Mouse (Mus musculus) limb, embryonic 13.5 days (tissue): ENCODE data around the gene Tst. TPM values are rescaled to one million over a fixed set of nuclear protein-coding genes. Genes with fewer than 3 reads are reported as not detected.

Experiments
- ATAC-seq: fragments of 200-750 bp; cut with Nextera tagmentation; 2 replicates; pipeline ENCODE4 v1.8.0; 2017; ENCODE audit warnings: low read depth, moderate number of reproducible peaks, moderate TSS enrichment; ENCODE audit not compliant: low FRiP score
- H3K27ac ChIP-seq: fragments of 300-500 bp; sonication (generic); 2 replicates; pipeline ENCODE4 v1.5.1; 2015; ENCODE audit warnings: inconsistent platforms, mild to moderate bottlenecking, moderate library complexity
- H3K27me3 ChIP-seq: fragments of 300-500 bp; sonication (generic); 2 replicates; pipeline ENCODE4 v1.6.1; 2015; ENCODE audit warnings: mild to moderate bottlenecking, inconsistent platforms
- H3K36me3 ChIP-seq: fragments of 300-500 bp; sonication (generic); 2 replicates; pipeline ENCODE4 v1.6.1; 2015; ENCODE audit warnings: inconsistent platforms, mild to moderate bottlenecking, moderate library complexity
- H3K4me1 ChIP-seq: fragments of 300-500 bp; sonication (generic); 2 replicates; pipeline ENCODE4 v1.6.1; 2015; ENCODE audit warnings: inconsistent platforms
- H3K4me2 ChIP-seq: fragments of 300-500 bp; sonication (generic); replicated peaks from 2 replicates; pipeline ENCODE4 v1.6.1; 2015; ENCODE audit warnings: inconsistent platforms, mild to moderate bottlenecking, moderate library complexity
- H3K4me3 ChIP-seq: fragments of 300-500 bp; sonication (generic); 2 replicates; pipeline ENCODE4 v1.5.1; 2015; ENCODE audit warnings: moderate library complexity, mild to moderate bottlenecking, inconsistent platforms
- H3K9ac ChIP-seq: fragments of 300-500 bp; sonication (generic); 2 replicates; pipeline ENCODE4 v1.6.1; 2015; ENCODE audit warnings: mild to moderate bottlenecking, inconsistent platforms
- H3K9me3 ChIP-seq: fragments of 300-500 bp; sonication (generic); 2 replicates; pipeline ENCODE4 v1.6.1; 2016; ENCODE audit warnings: inconsistent platforms
- WGBS: fragments of 180-500 bp; shearing (Covaris S2); methylation state at CpG from one replicate; pipeline ENCODE4 v1.1.7; 2015; 5-methylcytosine and 5-hydroxymethylcytosine counted together
- polyA plus RNA-seq: library from polyadenylated mRNA; unstranded; fragments of >200 nt; fragmentation: Nextera tagmentation; extraction: Ambion mirVana; gene quantifications from 2 replicates; pipeline ENCODE4 v1.2.1, GENCODE M21; 2015

Tst gene
- polyA plus RNA-seq, 1 experiment from 2014 or later: 7.3 TPM

DNA sequence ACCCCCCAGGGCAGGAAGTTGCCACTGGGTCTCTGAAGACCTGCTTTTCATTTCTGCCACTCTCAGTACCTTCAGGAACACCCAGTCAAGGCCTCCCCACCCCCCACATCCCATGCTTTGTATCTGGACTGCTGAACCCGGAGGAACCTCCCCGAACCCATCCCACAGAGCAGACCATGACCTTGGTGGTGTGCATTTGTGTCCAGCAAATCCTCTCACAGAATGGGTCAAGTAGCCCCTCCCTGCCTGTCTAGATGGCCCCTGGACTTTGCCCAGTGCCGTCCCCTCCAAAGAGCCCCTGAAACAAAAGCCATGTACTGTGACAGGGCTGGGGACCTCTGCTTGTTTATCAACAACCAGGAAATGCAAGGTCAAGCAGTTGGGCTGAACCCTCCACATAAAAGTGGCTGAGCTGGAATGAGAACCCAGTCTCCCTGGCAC, 2.4 kb downstream of the Tst start:
- no peak for ATAC-seq
- WGBS: 48% methylated on average over 3 of the region's 3 CpGs
- Histone ChIP-seq H3K27ac (no peak overlapping the region), H3K4me3 (no peak overlapping the region), H3K9me3 (no peaks in the 10 kb centered on the region), H3K36me3 (no peaks in the 10 kb centered on the region), H3K4me1 (peaks cover 40% of the 10 kb centered on the region), H3K27me3 (peaks cover 6% of the 10 kb centered on the region), H3K4me2 (no peak overlapping the region), H3K9ac (no peak overlapping the region)

DNA sequence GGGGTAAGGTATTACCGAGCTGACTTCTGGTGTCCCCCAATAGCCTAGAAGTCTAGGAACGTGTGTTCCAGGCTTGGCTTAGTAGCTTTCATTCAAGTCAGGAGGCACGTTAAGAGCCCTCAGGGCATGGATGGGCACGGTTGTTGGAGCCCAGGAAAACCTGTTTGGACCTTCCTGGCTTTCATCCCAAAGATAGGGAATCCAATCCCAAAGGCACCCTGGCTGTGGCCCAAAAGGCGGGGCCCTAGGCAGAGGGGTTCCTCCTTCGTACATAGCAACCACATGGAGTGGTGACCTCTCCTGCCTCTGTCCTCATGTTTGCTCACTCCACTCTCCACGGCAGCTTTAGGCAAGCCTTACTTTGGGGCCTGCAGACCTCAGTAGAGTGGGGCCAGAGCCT, 3.3 kb downstream of the Tst start:
- H3K9me3 ChIP-seq: no peaks in the 10 kb centered on the region
- no peak overlapping the region for H3K27ac ChIP-seq
- no peak overlapping the region for H3K4me3 ChIP-seq
- no peaks in the 10 kb centered on the region for H3K27me3 ChIP-seq
- no peak for ATAC-seq
- H3K9ac ChIP-seq: no peak overlapping the region
- H3K4me2 ChIP-seq: no peak overlapping the region
- 80% methylated on average over 7 of the region's 7 CpGs for WGBS
- no peaks in the 10 kb centered on the region for H3K36me3 ChIP-seq
- H3K4me1 ChIP-seq: peaks cover 37% of the 10 kb centered on the region

DNA sequence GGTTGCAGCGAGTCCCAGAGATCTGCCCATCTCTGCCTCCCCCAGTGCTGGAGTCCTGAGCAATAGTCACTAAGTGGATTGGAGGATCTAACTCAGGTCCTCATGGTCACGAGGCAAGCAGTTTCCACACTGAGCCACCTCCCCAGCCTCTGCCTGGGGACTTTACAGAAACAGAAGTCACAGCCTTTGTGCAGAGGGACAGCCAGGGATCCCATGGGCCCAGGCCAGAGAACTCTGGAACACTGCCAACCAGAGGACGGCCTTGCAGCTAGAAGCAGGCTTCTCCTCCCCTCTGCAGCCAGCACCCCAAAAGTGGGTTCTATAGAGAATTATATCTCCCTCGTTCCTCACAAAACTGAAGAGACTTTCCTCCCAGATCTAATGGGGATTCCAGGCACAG, 3.8 kb downstream of the Tst start:
- peaks cover 32% of the 10 kb centered on the region for H3K4me1 ChIP-seq
- WGBS: 56% methylated on average over 4 of the region's 4 CpGs
- no peak overlapping the region for H3K4me3 ChIP-seq
- H3K27ac ChIP-seq: 0 out of 2 replicates have a peak overlapping the region, but pooled peaks have one; percentile 48
- H3K36me3 ChIP-seq: no peaks in the 10 kb centered on the region
- no peaks in the 10 kb centered on the region for H3K27me3 ChIP-seq
- H3K9ac ChIP-seq: no peak overlapping the region
- no peak for ATAC-seq
- H3K9me3 ChIP-seq: no peaks in the 10 kb centered on the region
- no peak overlapping the region for H3K4me2 ChIP-seq

DNA sequence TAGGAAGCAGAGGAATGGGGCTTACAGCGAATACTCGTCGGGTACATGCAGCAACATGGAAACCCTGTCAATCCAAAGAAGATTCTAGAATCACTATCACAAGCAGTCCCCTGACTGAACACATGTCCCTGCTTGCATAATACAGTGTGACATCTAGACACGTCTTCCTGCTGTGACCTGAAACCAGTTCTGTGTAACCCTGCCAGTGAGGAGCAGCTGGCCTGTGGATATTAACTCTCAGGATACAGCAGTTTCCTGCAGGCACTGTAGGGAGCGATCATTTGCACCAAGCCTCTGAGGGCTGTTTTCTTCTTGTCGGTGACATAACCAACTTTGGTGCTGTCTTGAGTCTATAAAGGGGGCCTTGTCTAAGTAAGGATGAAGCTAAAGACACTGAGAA, 4.4 kb downstream of the Tst start:
- H3K4me3 ChIP-seq: no peak overlapping the region
- H3K9ac ChIP-seq: no peak overlapping the region
- H3K27ac ChIP-seq: no peak overlapping the region
- H3K4me1 ChIP-seq: peaks cover 30% of the 10 kb centered on the region
- no peaks in the 10 kb centered on the region for H3K36me3 ChIP-seq
- no peak overlapping the region for H3K4me2 ChIP-seq
- H3K27me3 ChIP-seq: no peaks in the 10 kb centered on the region
- ATAC-seq: no peak
- WGBS: 72% methylated on average over 6 of the region's 6 CpGs
- H3K9me3 ChIP-seq: no peaks in the 10 kb centered on the region

DNA sequence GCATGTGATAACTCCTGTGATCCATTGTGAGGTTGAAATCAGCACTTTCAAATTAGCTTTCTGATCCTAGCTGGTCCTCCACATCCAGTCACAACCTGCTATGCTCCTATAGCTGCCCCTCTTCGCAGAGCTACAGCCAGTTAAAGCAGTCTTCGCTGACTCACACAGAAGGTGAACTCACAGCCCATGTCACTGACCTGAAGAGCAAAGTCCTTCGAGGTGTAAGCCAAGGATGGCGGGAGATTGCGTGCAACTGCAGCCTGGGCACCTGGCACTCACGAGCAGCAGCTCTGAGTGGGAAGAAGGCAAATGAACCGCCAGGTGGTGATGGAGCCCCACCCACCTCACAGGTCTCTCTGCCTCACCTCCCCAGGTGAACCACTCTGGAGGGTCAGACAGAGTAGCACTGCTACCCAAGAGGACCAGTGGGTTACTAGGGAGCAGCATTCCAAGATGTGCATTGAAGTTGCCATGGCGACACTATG, 10.2 kb downstream of the Tst start, which contains the start of gene Tex33:
TSS of gene Tex33 (minus strand) at position 435 of the 485 bp plus-strand sequence.
- Histone ChIP-seq H3K4me3 (no peak within 1 kb of the TSS), H3K4me2 (no peak within 1 kb of the TSS), H3K27ac (no peak within 1 kb of the TSS), H3K9me3 (no peaks in the 10 kb centered on the region), H3K9ac (no peak within 1 kb of the TSS), H3K36me3 (no peaks in the 10 kb centered on the region), H3K27me3 (no peaks in the 10 kb centered on the region), H3K4me1 (no peaks in the 10 kb centered on the region)
- WGBS: 81% methylated on average over 8 of the region's 8 CpGs
- ATAC-seq: no peak

DNA sequence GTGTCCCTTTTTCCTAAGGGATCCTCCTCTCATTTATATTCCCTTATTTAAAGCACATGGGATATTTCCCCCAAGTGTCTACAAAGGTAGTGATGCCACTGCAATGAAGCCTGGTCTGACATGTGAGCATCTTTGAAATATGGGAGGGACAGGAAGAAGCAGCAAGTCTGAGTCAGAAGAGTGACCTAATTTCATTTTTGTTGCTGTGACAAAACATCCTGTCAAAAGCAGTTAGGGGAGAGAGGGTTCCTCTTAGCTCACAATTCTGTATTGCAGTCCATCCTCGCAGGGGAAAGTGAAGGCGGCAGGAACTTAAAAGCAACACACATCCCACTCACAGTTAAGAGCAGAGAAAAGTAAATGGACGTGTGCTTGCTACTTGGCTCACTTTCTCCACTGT, 14.9 kb downstream of the Tst start:
- Histone ChIP-seq H3K4me2 (no peak overlapping the region), H3K9ac (no peak overlapping the region), H3K4me1 (no peaks in the 10 kb centered on the region), H3K9me3 (no peaks in the 10 kb centered on the region), H3K27ac (no peak overlapping the region), H3K36me3 (no peaks in the 10 kb centered on the region), H3K27me3 (no peaks in the 10 kb centered on the region), H3K4me3 (no peak overlapping the region)
- 90% methylated on average over 3 of the region's 3 CpGs for WGBS
- ATAC-seq: no peak

DNA sequence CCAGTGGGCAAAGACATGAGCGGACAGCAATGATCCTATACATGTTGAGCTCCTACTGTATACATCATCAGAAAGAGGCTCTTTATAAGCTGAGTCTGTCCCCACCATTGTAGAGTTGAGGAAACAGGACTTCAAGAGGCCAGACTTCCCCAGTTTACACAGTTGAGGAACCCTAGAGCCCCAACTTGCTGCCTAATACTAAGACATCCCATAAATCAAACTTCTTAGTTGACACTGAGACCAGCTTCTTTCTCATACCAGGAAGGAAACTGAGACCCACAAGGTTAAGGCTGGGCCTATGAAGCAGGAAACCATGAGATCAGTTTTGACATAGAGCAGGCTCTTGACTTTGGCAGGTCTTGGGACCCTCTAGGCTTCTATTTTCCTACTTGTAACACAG, 20.1 kb downstream of the Tst start:
- ATAC-seq: no peak
- H3K4me2 ChIP-seq: no peak overlapping the region

DNA sequence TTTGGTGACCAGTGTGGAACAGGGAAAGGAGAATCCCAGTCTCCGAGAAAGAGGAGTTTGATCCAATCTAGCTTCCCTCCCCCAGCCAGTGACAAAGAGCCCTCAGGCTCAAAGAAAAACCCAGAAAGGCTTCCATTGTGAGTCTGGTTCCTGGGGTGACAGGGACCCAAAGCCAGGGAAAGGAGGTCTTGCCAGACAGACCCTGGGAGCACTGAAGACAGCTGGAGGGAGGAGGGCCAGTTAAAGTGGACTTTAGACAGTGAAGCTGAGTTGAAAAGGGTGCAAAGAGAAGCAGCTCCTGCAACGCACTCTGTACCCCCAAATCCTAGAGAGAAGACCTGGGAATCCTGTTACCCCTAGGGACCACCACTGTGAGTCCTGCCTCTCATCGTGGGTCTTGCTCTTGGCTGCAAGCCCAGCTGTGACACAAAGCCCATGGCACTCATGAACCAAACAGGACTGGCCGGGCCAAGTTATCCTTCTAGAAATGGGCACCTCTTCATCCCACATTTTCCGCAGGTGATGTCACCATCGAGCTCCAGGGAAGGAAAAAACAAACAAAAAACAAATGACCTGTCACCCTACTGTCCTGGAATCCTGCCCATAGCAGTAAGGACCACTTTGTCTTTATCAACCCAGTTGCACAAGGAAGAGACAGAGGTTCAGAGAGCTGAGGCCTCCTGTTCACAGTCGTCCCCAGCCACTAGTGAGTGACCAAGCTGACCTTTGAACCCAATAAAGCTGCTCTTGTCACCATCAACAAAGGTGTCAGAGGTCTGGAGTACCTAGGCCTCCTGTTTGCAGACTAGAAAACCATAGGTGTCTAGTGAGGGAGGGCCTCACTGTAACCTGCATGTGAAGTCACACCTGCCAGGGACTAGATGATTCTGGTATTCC, 21.2 kb downstream of the Tst start:
- no peaks in the 10 kb centered on the region for H3K27me3 ChIP-seq
- no peaks in the 10 kb centered on the region for H3K36me3 ChIP-seq
- H3K4me2 ChIP-seq: no peak overlapping the region
- no peak overlapping the region for H3K27ac ChIP-seq
- 0 out of 2 replicates have a peak, but pooled peaks cover 1% of the 10 kb centered on the region for H3K9me3 ChIP-seq
- no peaks in the 10 kb centered on the region for H3K4me1 ChIP-seq
- H3K4me3 ChIP-seq: no peak overlapping the region
- ATAC-seq: no peak
- WGBS: 71% methylated on average over 7 of the region's 7 CpGs
- H3K9ac ChIP-seq: no peak overlapping the region

More for the DNA sequence above, 20.1 kb downstream of the Tst start:
- WGBS: 92% methylated on average over 1 of the region's 1 CpGs
- H3K36me3 ChIP-seq: no peaks in the 10 kb centered on the region
- no peaks in the 10 kb centered on the region for H3K9me3 ChIP-seq
- no peaks in the 10 kb centered on the region for H3K4me1 ChIP-seq
- H3K4me3 ChIP-seq: no peak overlapping the region
- H3K9ac ChIP-seq: no peak overlapping the region
- no peak overlapping the region for H3K27ac ChIP-seq
- no peaks in the 10 kb centered on the region for H3K27me3 ChIP-seq

- ATAC-seq: no peak
- Histone ChIP-seq H3K4me1 (no peaks in the 10 kb centered on the region), H3K27ac (no peak overlapping the region; the same call in 1 of the 2 replicates), H3K27me3 (no peaks in the 10 kb centered on the region), H3K4me2 (no peak overlapping the region), H3K9me3 (0 out of 2 replicates have a peak, but pooled peaks cover 6% of the 10 kb centered on the region), H3K9ac (no peak overlapping the region), H3K36me3 (no peaks in the 10 kb centered on the region), H3K4me3 (no peak overlapping the region)
- WGBS: 80% methylated on average over 11 of the region's 11 CpGs
Measured at GRCm38 (mm10) chr15:78383450-78384219, 22.1 kb downstream of the Tst start.

DNA sequence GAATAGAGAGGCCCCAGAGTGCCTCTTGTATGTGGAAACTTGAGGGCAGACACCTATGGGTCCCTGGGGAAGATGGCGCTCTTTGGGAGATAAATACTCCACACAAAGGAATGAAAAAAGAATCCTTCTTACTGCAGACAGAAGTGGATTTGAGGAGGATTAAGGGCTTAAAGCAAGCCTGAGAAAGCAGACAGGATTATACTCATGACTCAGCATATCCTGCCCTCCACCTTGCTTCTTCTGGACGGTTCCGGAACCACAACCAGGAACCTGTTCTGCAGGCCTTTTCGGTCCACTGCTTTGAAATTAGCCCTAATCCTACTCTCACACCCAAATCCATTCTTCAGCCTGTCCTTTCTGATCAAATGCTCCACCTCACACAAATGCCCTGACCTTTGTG, 23.6 kb downstream of the Tst start:
- no peaks in the 10 kb centered on the region for H3K36me3 ChIP-seq
- no peak overlapping the region for H3K4me3 ChIP-seq
- no peak for ATAC-seq
- WGBS: 90% methylated on average over 4 of the region's 4 CpGs
- H3K4me2 ChIP-seq: no peak overlapping the region
- no peak overlapping the region for H3K27ac ChIP-seq
- H3K9me3 ChIP-seq: 0 out of 2 replicates have a peak, but pooled peaks cover 6% of the 10 kb centered on the region
- no peak overlapping the region for H3K9ac ChIP-seq
- H3K27me3 ChIP-seq: no peaks in the 10 kb centered on the region
- no peaks in the 10 kb centered on the region for H3K4me1 ChIP-seq

DNA sequence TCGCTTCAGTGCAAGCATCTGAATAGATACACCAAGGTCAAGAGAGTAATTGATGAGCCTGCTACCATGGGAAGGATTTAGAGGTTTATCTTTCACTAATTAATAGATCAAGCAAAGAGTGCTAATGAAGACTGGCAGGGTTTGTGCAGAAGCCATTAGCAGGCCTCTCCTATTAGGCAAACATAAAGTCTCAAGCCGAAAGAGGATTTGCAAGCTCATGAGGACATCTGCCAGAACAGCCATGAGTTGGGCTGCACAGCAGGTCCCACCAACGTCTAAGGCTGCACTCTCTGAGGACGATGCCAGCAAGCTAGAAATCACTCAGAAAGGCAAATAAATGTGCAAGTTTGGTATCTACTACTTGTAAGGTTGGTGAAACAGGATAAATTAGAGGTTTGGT, 25.0 kb downstream of the Tst start:
- no peak overlapping the region for H3K4me2 ChIP-seq
- no peak overlapping the region for H3K27ac ChIP-seq
- H3K36me3 ChIP-seq: no peaks in the 10 kb centered on the region
- no peak for ATAC-seq
- no peaks in the 10 kb centered on the region for H3K27me3 ChIP-seq
- H3K9me3 ChIP-seq: 0 out of 2 replicates have a peak, but pooled peaks cover 6% of the 10 kb centered on the region
- WGBS: 71% methylated on average over 4 of the region's 4 CpGs
- no peaks in the 10 kb centered on the region for H3K4me1 ChIP-seq
- no peak overlapping the region for H3K4me3 ChIP-seq
- H3K9ac ChIP-seq: no peak overlapping the region

- ATAC-seq: no peak
- no peaks in the 10 kb centered on the region for H3K4me1 ChIP-seq
- H3K4me3 ChIP-seq: no peak overlapping the region
- 85% methylated on average over 2 of the region's 2 CpGs for WGBS
- H3K36me3 ChIP-seq: no peaks in the 10 kb centered on the region
- no peak overlapping the region for H3K27ac ChIP-seq
- no peak overlapping the region for H3K9ac ChIP-seq
- H3K27me3 ChIP-seq: no peaks in the 10 kb centered on the region
- H3K4me2 ChIP-seq: no peak overlapping the region
- H3K9me3 ChIP-seq: 0 out of 2 replicates have a peak, but pooled peaks cover 6% of the 10 kb centered on the region
Measured at GRCm38 (mm10) chr15:78380208-78380607, 25.5 kb downstream of the Tst start.
